Mouse (Mus musculus): Measurements from ENCODE around the gene Gm6356. TPM values are rescaled to one million over a fixed set of nuclear protein-coding genes. Genes with fewer than 3 reads are reported as not detected.
"Not testable (repeated sequence)": the region's sequence is repeated elsewhere in the genome, so short reads cannot be mapped to it uniquely, and the experiment has no call there.

Gene Gm6356
- not detected in 2 replicates for polyA plus RNA-seq (2014; fragmentation: Nextera tagmentation; extraction: Ambion mirVana)

- not testable (repeated sequence) for DNase-seq (ENCODE audit: low spot score); H3K9ac ChIP-seq; ATAC-seq (ENCODE audit: low FRiP score); H3K4me3 ChIP-seq (replicated peaks; ENCODE audit: low read length); H3K4me1 ChIP-seq (replicated peaks; ENCODE audit: control insufficient read depth, insufficient read depth, low read length); H3K4me2 ChIP-seq (replicated peaks); H3K36me3 ChIP-seq (replicated peaks; ENCODE audit: control insufficient read depth, insufficient read depth); H3K27ac ChIP-seq; H3K9me3 ChIP-seq (ENCODE audit: control insufficient read depth, low read length); H3K27me3 ChIP-seq (ENCODE audit: control insufficient read depth, insufficient read depth, low read length)
- 31% methylated on average over 1 of the region's 2 CpGs for WGBS
Observed at GRCm38 (mm10) chr14:6973718-6974117, at the start of gene Gm6356. Gene Gm6356 (minus strand): TSS chr14:6973818.

Other genes starting within 250 kb of the Gm6356 start
- gene Gm3636, start 231.5 kb downstream of the Gm6356 start, polyA plus RNA-seq (2014; fragmentation: Nextera tagmentation; extraction: Ambion mirVana), result 16.9 and 18.9 TPM in 2 replicates
- gene Gm8362, start 199.4 kb downstream of the Gm6356 start, polyA plus RNA-seq (2014; fragmentation: Nextera tagmentation; extraction: Ambion mirVana), result not detected in 2 replicates
- not detected in 2 replicates for gene Gm3642, start 133.5 kb downstream of the Gm6356 start, polyA plus RNA-seq (2014; fragmentation: Nextera tagmentation; extraction: Ambion mirVana)
- gene Gm3667, start 83.9 kb downstream of the Gm6356 start, polyA plus RNA-seq (2014; fragmentation: Nextera tagmentation; extraction: Ambion mirVana), result 11.7 and 13.4 TPM in 2 replicates
- 4.3 and 4.8 TPM in 2 replicates for gene Gm10406, start 53.6 kb upstream of the Gm6356 start, polyA plus RNA-seq (2014; fragmentation: Nextera tagmentation; extraction: Ambion mirVana)
- not detected in 2 replicates for gene Gm3685, start 71.2 kb upstream of the Gm6356 start, polyA plus RNA-seq (2014; fragmentation: Nextera tagmentation; extraction: Ambion mirVana)
- gene Gm3696, start 126.8 kb upstream of the Gm6356 start, polyA plus RNA-seq (2014; fragmentation: Nextera tagmentation; extraction: Ambion mirVana), result 8.5 and 8.6 TPM in 2 replicates
- not detected in 2 replicates for gene Gm6676, start 151.6 kb upstream of the Gm6356 start, polyA plus RNA-seq (2014; fragmentation: Nextera tagmentation; extraction: Ambion mirVana)
- 10.2 and 12.4 TPM in 2 replicates for gene Gm3512, start 200.7 kb upstream of the Gm6356 start, polyA plus RNA-seq (2014; fragmentation: Nextera tagmentation; extraction: Ambion mirVana)
- gene Gm16434, start 220.7 kb upstream of the Gm6356 start, polyA plus RNA-seq (2014; fragmentation: Nextera tagmentation; extraction: Ambion mirVana), result not detected in 2 replicates